Mouse (Mus musculus) lung, postnatal 10 days (tissue): ENCODE measurements at regions not wholly inside any gene's neighbourhood (a gene's known extent, or its start where the extent isn't known, plus 50 kb on each side); places are given as distances from the start of the nearest gene placed in this dataset.
"Not testable (repeated sequence)": the region's sequence is repeated elsewhere in the genome, so short reads cannot be mapped to it uniquely, and the experiment has no call there.

Experiments
- DNase-seq: peaks from one replicate; pipeline ENCODE4 v3.0.0; 2021

DNA sequence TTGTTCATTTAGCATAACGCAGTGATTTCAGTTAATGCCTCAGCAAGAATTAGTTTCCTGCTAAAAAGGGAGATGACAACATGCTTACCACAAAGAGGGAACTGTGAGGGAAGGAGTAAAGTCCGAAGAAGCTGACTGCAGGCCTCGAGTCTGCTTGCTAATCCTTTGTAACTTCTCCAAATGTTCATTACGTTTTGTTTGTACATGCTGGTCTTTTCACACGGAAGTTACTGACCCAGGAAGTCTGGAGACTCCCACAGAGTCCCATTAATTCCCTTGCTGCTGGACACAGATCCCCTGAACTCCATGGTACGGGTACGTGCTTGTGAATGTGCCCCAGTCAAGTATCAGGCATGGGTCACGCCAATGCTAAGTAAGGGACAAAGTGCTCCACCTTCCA is 415.9 kb downstream of the Gja1 start:
- DNase-seq: no peak

DNA sequence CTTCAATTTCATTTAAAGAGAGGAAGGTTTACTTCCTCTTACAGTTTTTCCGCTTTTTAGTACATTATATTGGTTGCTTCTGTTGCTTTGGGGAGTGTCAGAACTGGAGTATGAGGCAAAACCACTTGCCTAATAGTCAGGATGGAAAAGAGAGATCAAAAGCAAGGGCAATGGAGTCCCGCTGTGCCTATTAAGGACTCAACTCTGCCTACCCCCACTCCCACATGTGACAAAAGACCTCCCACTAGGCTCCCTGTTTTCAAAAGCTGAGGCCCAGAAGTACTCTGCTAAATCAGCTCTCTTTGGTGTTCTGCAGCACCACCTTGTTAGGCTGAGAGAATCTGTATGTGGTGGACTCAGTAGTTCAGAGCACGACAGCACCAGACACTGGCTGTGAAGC is 418.3 kb downstream of the Gja1 start:
- no peak for DNase-seq

DNA sequence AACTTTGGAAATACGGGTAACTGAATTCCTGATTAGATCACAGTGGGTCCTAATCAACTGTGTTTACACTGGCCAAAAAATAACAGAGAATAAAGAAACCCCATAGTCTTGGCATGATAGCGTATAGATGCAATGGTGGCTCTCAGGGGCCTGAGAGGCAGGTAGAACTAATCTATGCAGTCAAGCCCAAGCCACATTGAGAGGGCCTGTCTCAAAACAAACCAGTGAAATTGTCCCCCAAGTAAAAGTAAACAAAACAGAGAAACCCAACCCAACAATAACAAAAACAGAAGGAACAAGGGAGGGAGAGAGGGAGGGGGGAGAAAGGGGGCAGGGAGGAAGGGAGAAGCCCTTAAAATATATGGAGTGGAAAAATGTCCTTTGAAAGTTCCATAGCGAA is 422.2 kb downstream of the Gja1 start:
- no peak for DNase-seq

DNA sequence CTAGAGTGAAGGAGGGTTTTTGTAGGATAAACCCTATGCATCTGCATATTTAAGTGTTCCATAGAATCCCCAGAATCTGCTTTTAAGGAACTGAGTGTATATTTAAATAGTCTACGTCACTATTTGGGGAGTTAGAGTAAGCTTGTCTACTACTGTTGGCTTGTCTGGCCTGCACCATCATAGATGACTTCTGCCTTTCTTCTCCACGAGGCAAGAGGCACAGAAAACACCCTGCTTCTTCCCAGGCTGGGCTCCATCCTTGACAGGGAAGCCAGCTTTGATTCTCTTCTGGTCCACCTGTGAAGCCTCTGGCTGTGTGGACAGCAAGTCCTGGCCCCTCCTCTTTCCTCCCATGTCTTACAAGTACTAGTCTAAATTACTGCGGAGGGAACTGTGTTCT is 422.6 kb downstream of the Gja1 start:
- DNase-seq: no peak

DNA sequence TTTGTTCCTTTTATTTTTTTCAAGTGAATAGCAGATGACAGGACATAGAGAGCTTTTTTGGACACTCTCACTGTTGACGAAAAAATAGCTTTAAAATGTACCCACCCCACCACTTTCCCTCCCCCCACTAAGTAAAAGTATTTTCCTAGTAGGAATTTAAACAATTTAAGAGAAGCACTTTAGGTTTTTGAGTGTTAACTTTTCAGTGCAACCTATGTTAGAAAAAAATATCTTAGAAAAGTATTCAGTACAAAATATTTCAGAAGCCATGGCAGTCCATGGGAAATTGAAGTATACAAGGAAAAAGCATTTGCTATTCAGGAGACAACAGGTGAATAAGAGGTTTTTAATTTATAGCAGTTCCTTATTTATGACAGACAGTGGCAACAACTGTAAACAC is 431.9 kb downstream of the Gja1 start:
- DNase-seq: no peak

DNA sequence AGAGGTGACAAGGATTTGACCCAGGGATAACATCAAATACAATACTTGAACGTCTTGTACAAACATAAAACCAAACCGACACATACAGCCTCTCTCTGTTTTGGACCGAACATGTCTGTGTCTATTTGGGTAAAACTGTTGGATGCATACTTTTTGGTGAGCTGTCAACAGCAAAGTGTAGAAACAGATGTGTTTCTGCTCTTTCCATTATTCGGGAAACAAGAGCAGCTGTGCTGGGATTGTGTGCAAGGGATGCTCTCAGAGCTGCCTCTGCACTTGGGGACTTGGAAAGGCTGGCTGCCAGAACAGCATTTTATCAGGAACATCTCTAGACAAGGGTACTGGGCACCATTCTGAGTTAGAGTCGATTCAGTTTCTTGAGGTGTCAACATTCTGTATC is 445.0 kb downstream of the Gja1 start:
- no peak for DNase-seq

DNA sequence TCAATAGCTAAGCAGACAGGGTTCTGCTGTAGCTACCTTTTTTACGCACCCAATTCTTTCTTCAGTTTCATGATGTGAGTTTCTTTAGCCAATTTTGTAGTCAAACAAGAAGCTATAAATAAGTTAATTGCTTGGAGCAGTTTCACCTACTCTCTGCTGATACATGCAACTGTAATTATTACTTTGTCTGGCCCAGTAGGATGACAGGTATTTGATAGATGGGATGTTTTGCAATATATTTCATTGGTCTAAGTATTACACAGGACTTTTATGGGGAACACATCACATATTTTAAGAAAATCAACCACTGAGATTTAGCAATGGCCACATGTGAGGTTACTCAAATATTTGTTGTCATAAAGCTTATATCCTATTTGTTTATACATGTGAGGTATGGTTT is 454.2 kb downstream of the Gja1 start:
- DNase-seq: no peak

DNA sequence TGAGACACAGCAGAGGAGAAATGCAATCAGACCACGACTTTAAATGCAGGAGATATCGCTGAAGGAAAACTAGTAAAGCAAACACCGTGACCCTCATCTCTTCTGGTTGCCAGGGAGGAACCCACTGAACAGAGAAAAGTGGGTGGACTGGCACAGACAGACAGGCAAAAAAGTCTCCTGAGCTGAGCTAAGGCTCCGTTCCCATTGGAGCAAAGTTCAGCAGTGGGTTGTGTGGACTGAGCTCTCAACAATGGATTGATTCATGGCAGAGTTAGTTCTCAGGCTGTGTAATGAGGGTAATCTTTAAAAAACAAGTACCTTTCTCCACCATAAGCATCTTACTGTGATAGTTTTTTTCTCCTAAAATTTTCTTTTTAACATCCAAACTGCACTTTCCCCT is 454.8 kb downstream of the Gja1 start:
- DNase-seq: no peak

DNA sequence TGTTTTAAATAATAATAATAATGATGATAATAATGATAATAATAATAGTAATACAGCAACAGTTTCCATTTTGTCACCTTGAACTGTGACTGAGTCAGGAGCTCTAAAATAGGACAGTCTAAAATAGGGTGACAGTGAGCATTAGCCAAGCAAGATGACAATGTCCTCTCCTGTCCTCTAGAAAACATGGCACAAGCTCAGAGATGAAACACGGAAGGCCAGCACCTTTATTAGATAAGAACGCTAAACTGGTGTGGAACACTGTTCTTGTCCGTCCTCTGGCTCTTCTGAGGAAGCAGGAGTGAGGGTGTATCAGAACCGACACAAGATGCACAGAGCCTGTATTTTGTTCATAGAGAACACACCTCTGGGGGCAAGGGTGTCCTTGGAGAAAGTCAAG is 459.0 kb downstream of the Gja1 start:
- DNase-seq: no peak

DNA sequence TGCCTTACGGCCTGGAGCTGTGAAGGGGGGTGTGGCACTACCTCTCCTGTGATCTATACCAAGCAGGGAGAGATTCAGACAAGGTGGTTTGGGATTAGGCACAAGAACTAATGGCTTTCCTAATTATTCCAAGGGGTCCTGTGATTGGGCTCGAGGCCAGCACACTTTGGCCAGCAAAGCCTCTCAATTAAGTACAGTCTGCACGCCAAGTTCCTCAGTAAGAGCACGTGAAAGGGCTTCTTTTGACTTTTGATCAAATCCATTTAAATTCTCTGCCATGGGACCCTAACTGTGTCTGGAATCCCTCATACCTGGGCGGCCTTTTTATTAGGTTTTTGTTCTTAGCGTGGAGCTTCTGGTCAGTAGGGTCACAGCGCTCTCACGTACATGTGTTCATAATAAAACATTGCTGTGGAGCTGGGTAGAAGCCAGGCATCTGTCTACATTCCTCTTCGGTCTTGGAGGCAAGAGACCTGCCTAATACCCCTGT is 461.9 kb downstream of the Gja1 start:
- DNase-seq: no peak

DNA sequence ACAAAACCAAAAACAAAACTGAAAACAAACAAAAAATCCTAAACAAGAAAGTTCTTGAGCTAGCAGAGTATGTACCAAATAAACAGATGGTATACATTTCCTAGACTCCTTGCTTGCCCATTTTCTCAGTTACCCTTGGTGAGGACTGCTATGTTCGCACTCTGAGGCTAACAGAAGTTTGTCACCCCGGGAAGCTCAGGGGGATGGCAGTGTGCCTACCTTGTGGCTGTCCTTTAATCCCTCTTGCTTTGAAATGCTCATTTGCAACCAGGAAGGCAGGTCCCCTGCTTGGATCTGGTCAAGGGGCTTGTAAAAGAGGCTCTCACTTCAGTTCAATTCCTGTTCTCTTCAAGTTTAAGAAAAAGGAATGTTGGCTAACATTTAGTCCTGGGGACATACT is 462.4 kb downstream of the Gja1 start:
- DNase-seq: no peak

DNA sequence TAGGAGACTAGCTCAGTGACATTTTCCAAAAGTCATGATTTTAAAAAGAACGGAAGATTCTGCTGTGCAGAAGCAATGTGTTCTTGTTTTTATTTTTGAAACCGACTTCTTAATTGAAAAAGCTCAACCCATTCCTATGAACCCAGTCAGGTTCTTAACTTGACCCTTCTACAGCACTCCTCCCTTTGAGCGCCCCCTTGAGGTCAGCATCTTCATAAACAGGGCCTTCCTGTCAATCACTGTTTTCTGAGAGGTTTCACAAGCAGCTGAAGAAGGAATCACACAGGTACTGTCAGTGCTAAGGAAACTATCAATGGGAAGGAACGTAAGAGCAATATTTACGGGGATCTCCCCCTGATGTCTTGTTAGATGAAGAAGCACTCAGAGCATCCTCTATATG is 463.6 kb downstream of the Gja1 start:
- peak; percentile 57 for DNase-seq

DNA sequence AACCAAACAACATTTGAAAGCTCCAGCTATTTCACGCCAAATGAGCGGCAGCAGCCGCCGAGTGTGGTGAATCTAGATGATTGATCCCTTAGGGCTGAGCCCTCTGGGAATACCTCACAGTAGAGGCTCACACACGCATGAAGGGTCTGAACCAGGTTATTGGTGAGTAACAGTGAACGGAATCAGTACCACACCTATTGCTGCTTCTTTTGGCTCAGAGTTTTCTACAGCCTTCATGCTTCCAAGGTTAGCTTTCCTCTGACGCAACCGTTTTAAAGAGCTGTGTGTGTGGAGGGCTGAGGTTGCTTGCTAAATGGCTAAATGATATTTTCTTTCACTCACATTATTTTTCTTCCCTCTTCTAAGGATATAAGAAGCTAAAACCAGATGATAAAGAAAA is 464.4 kb downstream of the Gja1 start:
- DNase-seq: no peak

DNA sequence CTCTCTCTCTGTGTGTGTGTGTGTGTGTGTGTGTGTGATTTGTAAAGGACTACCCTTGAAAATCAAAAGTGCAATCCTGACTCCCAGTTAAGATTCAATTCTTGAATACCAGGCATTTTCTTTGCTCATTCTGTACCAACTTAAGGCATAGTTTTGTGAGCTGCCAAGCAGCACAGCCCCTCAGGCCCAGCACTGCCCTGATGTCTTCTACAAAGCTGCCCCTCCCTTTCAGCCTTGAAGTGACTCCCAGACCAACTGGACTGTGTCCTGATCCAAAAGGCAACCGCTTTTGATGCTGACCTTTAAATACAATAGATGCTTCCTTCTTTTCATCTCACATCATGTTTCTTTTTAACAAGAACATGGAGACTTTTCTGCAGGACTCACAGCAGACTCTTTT is 464.8 kb downstream of the Gja1 start:
- no peak for DNase-seq

DNA sequence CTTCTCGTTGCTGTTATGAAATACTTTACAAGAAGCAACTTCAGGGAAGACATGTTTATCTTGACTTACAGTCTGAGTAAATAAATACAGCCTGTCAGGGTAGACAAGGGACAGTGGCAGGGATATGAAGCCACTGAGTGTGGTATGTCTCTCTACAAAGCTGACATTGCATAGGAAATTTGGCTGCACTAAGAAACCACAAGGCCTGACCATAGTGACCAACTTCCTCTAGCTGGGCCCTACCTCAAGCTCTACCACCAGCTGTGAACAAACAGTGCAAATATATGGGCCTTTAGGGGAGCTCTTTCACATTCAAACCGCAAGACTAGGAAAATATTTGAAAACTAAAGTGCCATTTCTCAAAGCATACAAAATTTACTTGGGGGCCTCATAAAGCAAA is 475.4 kb downstream of the Gja1 start:
- no peak for DNase-seq

DNA sequence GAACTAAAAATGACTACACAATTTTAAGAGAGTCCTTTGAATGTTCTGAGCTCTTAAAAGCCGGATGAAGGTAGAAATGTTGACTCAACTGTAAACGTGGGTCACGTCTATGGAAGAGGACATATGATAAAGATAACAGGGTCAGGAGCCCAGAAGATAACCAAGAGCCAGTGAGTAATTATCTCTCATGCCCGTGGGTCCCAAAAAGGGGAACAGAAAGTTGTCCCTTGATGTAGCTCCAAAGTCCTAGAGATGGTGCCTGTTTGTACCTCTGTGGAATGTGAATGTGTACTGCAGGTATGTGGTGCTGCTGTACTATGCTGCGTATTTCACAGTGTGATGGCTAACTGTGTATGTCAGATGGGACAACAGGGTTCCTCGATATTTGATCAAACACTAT is 479.1 kb downstream of the Gja1 start:
- DNase-seq: no peak

DNA sequence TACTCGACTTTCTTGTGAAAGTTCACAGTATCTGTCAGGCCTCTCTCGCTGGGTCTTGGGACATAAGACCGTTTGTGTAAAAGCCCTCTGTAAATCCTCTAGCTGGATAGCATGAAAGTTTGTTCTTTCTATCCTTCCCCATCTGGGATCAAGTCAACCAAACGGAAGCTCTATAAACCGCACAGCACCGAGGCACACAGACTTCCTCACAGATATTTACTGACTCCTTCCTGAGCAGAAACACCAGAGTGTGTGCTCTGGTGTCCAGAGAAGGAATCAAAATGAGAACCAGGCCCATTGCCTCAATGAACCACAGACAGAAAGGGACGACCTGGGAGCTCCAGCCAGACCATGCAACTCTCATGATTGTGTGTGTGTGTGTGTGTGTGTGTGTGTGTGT is 502.6 kb downstream of the Gja1 start:
- no peak for DNase-seq

DNA sequence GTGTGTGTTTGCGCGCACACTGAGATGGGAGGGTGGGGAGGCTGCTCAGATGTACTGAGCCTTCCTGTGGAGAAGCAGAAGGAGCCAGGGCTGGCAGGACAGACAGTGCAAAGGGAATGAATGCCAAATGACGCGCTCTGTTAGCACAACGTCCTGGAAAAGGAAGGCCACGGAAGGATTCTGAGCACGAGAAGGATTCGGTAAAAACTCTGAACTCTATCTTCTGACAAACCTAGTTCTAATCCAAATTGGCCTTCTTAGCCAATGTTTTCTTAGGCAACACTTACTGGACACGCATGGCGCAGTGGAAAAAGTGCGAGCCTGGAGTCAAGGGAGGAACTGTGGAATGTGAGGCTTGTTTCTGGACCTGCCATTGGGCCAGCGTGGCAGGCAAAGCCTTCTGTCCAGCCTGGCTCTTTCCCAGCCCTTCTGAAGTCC is 503.0 kb downstream of the Gja1 start:
- peak; percentile 30 for DNase-seq

DNA sequence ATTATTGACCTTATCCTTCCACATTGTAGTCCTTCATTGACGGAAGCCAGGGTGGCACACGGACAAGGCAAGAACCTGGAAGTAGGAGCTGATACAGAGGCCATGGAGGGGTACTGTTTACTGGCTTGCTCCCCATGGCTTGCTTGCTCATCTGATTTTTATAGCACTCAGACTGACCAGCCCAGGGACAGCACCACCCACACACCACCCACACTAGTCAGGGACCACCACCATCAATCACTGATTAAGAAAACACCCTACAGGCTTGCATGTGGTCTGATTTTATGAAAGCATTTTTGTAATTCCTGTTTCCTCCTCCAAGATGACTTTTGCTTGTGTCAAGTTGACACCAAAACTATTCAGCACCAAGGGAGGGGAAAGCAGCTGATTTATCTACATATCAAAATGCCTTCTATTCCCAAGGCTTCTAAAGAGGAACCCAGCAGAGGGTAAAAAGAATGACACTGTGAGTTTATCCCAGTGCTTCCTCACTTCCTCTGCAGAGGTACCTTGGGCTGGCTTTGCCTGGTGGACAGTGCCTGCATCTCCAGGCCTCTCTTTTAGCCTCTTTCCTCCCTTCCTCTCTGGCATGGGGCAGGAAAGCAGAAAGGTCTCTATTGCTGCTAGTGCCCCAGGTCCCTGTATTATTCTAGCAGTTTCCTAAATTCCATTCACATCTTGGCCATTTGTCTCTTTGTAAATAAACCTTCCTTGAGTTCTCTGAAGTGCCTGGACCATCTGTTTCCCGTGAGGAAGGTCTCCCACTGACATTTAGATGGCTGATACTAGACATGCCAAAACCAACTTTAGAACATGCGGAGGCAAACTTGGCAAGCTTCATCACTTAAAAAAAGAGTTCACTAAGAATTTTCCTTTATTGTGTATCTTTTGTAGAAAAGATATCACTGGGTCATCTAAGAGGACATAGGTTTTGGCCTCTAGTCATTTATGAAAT is 507.6 kb downstream of the Gja1 start:
- no peak for DNase-seq

DNA sequence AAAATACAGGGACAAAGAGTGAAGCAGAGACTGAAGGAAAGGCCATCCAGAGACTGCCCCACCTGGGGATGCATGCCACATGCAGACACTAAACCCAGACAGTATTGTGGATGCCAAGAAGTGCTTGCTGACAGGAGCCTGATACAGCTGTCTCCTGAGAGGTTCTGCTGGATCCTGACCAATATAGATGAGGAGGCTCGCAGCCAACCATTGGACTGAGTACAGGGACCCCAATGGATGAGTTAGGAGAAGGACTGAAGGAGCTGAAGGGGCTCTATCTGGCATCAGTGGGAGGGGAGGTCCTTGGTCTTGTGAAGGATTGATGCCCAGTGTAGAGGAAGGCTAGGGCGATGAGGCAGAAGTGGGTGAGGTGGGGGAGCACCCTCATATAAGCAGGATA is 514.4 kb downstream of the Gja1 start:
- not testable (repeated sequence) for DNase-seq

DNA sequence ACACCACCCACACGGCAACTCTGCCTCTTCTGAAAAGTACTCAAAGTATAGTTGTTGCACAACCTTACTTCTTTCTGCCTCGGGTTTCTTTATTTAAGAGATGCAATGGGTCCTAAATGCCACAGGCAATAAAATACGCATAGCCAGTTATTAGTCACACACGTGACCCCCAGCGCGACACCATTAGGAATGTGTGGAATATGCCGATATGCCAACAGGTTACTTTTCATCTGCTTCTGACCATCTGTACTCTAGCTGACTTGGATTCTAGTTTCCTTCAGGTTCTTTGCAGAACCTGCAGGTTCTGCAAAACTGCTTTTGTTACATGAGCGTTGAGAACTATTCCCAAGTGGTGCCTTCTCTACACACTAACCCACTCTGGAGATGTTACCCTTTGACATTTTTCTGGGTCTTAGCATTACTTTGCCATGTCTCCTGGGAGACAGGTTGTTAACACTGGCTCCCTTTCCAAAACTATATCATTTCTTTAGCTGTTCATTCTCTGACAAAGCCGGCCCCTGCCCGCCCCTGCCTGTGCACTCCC is 515.6 kb downstream of the Gja1 start:
- DNase-seq: no peak

DNA sequence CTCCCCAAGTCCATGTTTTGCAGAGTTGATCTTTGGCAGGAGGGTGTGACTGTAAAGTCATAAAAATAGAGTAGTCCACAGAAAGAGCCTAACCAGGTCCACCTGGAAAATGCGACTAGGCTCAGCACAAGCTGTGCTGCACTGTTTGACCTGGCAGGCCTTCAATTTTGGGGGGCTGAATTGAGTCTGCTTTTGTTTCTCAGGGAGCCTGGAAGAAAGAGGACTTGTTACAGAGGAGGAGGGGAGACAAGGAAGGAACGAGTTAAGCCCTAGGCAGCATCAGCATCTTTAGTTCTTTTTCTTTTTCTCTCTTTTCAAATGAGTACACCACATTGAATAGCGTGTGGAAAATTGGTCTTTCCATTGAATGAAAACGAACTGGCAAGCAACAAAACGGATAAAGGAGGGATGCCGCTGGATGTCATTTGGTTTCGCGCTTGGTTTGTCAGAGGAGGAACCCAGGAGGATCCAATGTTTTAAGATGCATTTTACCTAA is 516.1 kb downstream of the Gja1 start:
- no peak for DNase-seq

DNA sequence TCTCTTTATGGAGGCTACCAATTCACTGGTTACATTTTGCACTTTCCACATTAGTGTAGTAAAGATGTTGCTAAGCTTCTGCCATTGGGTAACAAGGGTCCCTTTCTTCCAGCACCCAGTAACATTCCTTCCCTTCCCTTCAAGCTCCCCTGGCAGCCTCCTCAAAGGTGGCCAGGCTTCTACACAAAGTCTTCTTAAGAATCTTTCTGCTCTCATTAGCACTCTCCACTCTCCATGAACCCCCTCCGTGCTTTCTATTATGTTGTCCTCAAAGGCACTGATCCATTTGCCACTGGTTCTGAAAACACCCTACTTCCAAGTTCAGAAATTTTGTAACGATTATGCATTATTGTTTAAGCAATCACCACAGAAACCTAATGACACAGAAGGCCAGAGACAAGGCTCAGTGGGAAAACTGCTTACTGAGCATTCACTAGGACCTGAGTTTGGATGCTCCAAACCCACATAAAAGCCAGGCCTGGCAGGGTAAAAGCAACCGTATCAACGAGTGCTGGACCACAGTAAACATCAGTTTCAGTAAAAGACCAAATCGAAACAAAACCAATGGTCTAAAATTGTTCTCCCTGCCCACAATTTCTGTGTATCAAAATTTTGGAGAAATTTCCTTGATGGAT is 522.6 kb downstream of the Gja1 start:
- DNase-seq: no peak

DNA sequence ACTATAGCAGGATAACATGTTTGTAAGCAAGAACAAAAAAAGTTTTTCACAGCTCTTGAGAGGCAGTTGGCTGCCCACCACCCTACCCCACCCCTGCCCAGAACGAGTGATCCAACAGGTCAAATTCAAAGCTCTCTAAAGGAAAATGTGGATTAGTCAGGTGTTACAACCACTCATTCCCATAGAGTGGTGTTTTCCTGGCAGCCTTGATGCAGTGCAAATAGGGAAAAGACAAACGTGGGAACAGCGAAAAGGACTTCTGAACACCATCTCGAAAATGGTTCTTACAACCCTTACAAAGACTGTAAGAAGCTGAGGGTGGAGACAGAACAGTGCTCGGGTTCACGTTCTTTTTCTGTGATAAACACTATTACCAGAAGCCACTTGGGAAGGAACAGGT is 523.8 kb downstream of the Gja1 start:
- DNase-seq: no peak
